Mouse (Mus musculus): ENCODE measurements around the gene Ppfia4.

Gene Ppfia4

GRCm38 (mm10) chr1:134339162-134339561 is 6.4 kb upstream of the Ppfia4 start:
- no peak for DNase-seq (ENCODE audit: low spot score)

GRCm38 (mm10) chr1:134336958-134337710 is 4.4 kb upstream of the Ppfia4 start:
- no peak for DNase-seq (ENCODE audit: low spot score)

- no peak for DNase-seq (ENCODE audit: low spot score)
Observed at GRCm38 (mm10) chr1:134335924-134336810, 3.4 kb upstream of the Ppfia4 start.

- DNase-seq (ENCODE audit: low spot score): no peak
Observed at GRCm38 (mm10) chr1:134335211-134335923, 2.6 kb upstream of the Ppfia4 start.

- no peak for DNase-seq (ENCODE audit: low spot score)
Observed at GRCm38 (mm10) chr1:134334111-134334827, 1.5 kb upstream of the Ppfia4 start.

- DNase-seq (ENCODE audit: low spot score): no peak
Observed at GRCm38 (mm10) chr1:134333371-134334110, 813 bp upstream of the Ppfia4 start.

GRCm38 (mm10) chr1:134331879-134332635 is 671 bp downstream of the Ppfia4 start:
- DNase-seq (ENCODE audit: low spot score): peak; percentile 85

- DNase-seq (ENCODE audit: low spot score): no peak
Observed at GRCm38 (mm10) chr1:134326841-134327346, 5.8 kb downstream of the Ppfia4 start.

- no peak for DNase-seq (ENCODE audit: low spot score)
Observed at GRCm38 (mm10) chr1:134322591-134322990, 10.1 kb downstream of the Ppfia4 start.

- DNase-seq (ENCODE audit: low spot score): no peak
Observed at GRCm38 (mm10) chr1:134320691-134321301, 11.9 kb downstream of the Ppfia4 start.

- DNase-seq (ENCODE audit: low spot score): no peak
Observed at GRCm38 (mm10) chr1:134318261-134318660, 14.5 kb downstream of the Ppfia4 start.

- DNase-seq (ENCODE audit: low spot score): no peak
Observed at GRCm38 (mm10) chr1:134316361-134316760, 16.4 kb downstream of the Ppfia4 start.

GRCm38 (mm10) chr1:134315181-134315580 is 17.5 kb downstream of the Ppfia4 start:
- DNase-seq (ENCODE audit: low spot score): no peak

GRCm38 (mm10) chr1:134311760-134312159 is 21.0 kb downstream of the Ppfia4 start:
- DNase-seq (ENCODE audit: low spot score): no peak

- no peak for DNase-seq (ENCODE audit: low spot score)
Observed at GRCm38 (mm10) chr1:134310729-134311128, 22.0 kb downstream of the Ppfia4 start.

- no peak for DNase-seq (ENCODE audit: low spot score)
Observed at GRCm38 (mm10) chr1:134310291-134310690, 22.4 kb downstream of the Ppfia4 start.

GRCm38 (mm10) chr1:134307409-134307808 is 25.3 kb downstream of the Ppfia4 start:
- no peak for DNase-seq (ENCODE audit: low spot score)

- DNase-seq (ENCODE audit: low spot score): no peak
Observed at GRCm38 (mm10) chr1:134304940-134305339, 27.8 kb downstream of the Ppfia4 start.

GRCm38 (mm10) chr1:134302568-134303238 is 30.0 kb downstream of the Ppfia4 start:
- DNase-seq (ENCODE audit: low spot score): peak; percentile 16

Data from ovary, postnatal 14 days (tissue).